Mouse (Mus musculus) midbrain, postnatal 0 days (tissue): Measurements from ENCODE around the gene Ppm1h. TPM values are rescaled to one million over a fixed set of nuclear protein-coding genes. Genes with fewer than 3 reads are reported as not detected.

Source experiments
- ATAC-seq: fragments of 200-750 bp; cut with Nextera tagmentation; 2 replicates; pipeline ENCODE4 v1.8.0; 2017; ENCODE audit warnings: moderate number of reproducible peaks, mild to moderate bottlenecking, moderate TSS enrichment, moderate library complexity; ENCODE audit not compliant: low FRiP score
- DNase-seq: peaks from one replicate; pipeline ENCODE4 v3.0.0-alpha.2; 2015; ENCODE audit warnings: low spot score
- H3K27ac ChIP-seq: fragments of 300-500 bp; sonication (generic); 2 replicates; pipeline ENCODE4 v1.5.1; 2014; ENCODE audit warnings: low read depth, mild to moderate bottlenecking, low read length, mixed read lengths
- H3K27me3 ChIP-seq: fragments of 300-500 bp; sonication (generic); 2 replicates; pipeline ENCODE4 v1.6.1; 2014; ENCODE audit warnings: low read length, control low read depth, mixed read lengths; ENCODE audit not compliant: insufficient read depth
- H3K36me3 ChIP-seq: fragments of 300-500 bp; sonication (generic); 2 replicates; pipeline ENCODE4 v1.6.1; 2014; ENCODE audit warnings: low read length, control low read depth, mixed read lengths; ENCODE audit not compliant: insufficient read depth
- H3K4me1 ChIP-seq: fragments of 300-500 bp; sonication (generic); 2 replicates; pipeline ENCODE4 v1.6.1; 2014; ENCODE audit warnings: mild to moderate bottlenecking, control low read depth, antibody characterized with exemption, low read length, mixed read lengths; ENCODE audit not compliant: insufficient read depth
- H3K4me2 ChIP-seq: fragments of 300-500 bp; sonication (generic); 2 replicates; pipeline ENCODE4 v1.6.1; 2014; ENCODE audit warnings: low read depth, mild to moderate bottlenecking, low read length, mixed read lengths; ENCODE audit not compliant: poor library complexity, severe bottlenecking
- H3K4me3 ChIP-seq: fragments of 300-500 bp; sonication (generic); 2 replicates; pipeline ENCODE4 v1.5.1; 2014; ENCODE audit warnings: low read depth, mild to moderate bottlenecking, low read length, moderate library complexity
- H3K9ac ChIP-seq: fragments of 300-500 bp; sonication (generic); replicated peaks from 2 replicates; pipeline ENCODE4 v1.6.1; 2014; ENCODE audit warnings: mild to moderate bottlenecking, low read length, moderate library complexity, mixed read lengths; ENCODE audit not compliant: poor library complexity, severe bottlenecking
- H3K9me3 ChIP-seq: fragments of 300-500 bp; sonication (generic); 2 replicates; pipeline ENCODE4 v1.6.1; 2016; ENCODE audit warnings: low read length, control low read depth
- CTCF ChIP-seq: IDR thresholded peaks from 2 replicates; pipeline ENCODE4 v1.5.1; 2016; ENCODE audit warnings: antibody characterized with exemption, mild to moderate bottlenecking
- WGBS: fragments of 180-500 bp; shearing (Covaris S2); extraction: QIAGEN DNeasy Blood & Tissue Kit; methylation state at CpG from one replicate; pipeline ENCODE4 v1.1.7; 2014; 5-methylcytosine and 5-hydroxymethylcytosine counted together
- polyA plus RNA-seq: library from polyadenylated mRNA; unstranded; fragments of >200 nt; fragmentation: Nextera tagmentation; extraction: Ambion mirVana; gene quantifications from 2 replicates; pipeline ENCODE4 v1.2.1, GENCODE M21; 2015
- total RNA-seq: library from RNA; depleted of rRNA; stranded (reverse); fragments of >200 nt; gene quantifications from 2 replicates; pipeline ENCODE4 v1.2.3, GENCODE M21; 2014

Ppm1h gene
- total and polyA plus RNA-seq, 2 experiments from 2014 or later = 28.0 to 42.8 TPM

GRCm38 (mm10) chr10:122742136-122742535 is 63.6 kb downstream of the Ppm1h start:
- 76% methylated on average over 2 of the region's 2 CpGs for WGBS
- Histone ChIP-seq H3K9me3 (no peaks in the 10 kb centered on the region), H3K9ac (no peak overlapping the region), H3K36me3 (no peaks in the 10 kb centered on the region), H3K27me3 (no peaks in the 10 kb centered on the region), H3K4me1 (peaks cover 11% of the 10 kb centered on the region), H3K4me3 (no peak overlapping the region), H3K27ac (no peak overlapping the region), H3K4me2 (no peak overlapping the region)
- DNase-seq (no peak), ATAC-seq (no peak)
- TF ChIP-seq CTCF = no peak

DNA sequence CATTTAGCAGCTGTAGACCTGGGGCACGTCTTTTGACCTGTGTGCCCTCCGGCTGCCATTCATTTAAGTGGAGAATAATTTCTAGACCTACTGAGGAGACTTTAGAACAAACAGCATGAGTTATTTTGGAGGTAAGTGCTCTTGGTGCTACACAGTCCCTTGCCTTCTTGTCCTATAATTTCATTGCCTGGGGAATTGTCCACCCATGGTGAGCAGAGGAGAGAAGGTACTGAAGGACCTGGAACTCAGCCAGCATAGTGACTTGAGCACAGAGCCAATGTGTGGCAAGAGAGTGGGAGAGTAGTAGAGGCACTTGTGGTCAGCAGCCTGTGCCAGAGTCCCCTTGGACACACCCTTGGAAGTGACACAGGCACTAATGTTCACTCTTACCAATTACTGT is 64.8 kb downstream of the Ppm1h start:
- Histone ChIP-seq H3K4me2 (no peak overlapping the region), H3K4me3 (no peak overlapping the region), H3K9ac (no peak overlapping the region), H3K36me3 (no peaks in the 10 kb centered on the region), H3K27me3 (no peaks in the 10 kb centered on the region), H3K9me3 (no peaks in the 10 kb centered on the region), H3K27ac (no peak overlapping the region), H3K4me1 (peaks cover 11% of the 10 kb centered on the region)
- DNase-seq = no peak
- TF ChIP-seq CTCF = no peak
- WGBS = 94% methylated on average over 2 of the region's 2 CpGs
- ATAC-seq = no peak

- no peak overlapping the region for H3K4me2 ChIP-seq
- H3K9me3 ChIP-seq = no peaks in the 10 kb centered on the region
- DNase-seq (no peak), ATAC-seq (no peak)
- no peak overlapping the region for H3K9ac ChIP-seq
- H3K4me3 ChIP-seq = no peak overlapping the region
- H3K4me1 ChIP-seq = peaks cover 11% of the 10 kb centered on the region
- no peaks in the 10 kb centered on the region for H3K36me3 ChIP-seq
- H3K27me3 ChIP-seq = no peaks in the 10 kb centered on the region
- no peak for TF ChIP-seq CTCF
- 98% methylated on average over 2 of the region's 2 CpGs for WGBS
- no peak overlapping the region for H3K27ac ChIP-seq
Observed at GRCm38 (mm10) chr10:122744970-122745369, 66.4 kb downstream of the Ppm1h start.

DNA sequence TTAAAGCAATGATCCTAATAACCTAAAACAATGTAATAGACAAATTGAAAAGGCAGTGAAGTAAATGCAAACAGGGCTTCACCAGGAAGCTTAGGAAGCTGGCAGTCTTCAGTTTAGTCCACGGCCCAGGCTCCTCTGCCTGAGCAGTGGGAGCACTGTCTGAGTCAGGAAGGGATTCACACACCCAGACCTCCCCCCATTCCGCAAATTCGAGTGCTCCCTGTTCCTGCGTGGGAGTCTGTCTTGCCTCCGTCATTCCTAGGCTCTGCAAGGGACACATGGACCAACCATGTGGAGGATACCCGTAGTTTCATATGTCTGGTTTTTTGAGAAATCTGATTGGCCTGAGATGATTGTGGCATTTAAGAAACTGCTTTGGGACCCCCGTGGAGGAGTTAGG is 67.6 kb downstream of the Ppm1h start:
- Histone ChIP-seq H3K4me2 (no peak overlapping the region), H3K4me1 (peaks cover 6% of the 10 kb centered on the region), H3K9ac (no peak overlapping the region), H3K36me3 (no peaks in the 10 kb centered on the region), H3K9me3 (no peaks in the 10 kb centered on the region), H3K27ac (no peak overlapping the region), H3K4me3 (no peak overlapping the region), H3K27me3 (no peaks in the 10 kb centered on the region)
- no peak for TF ChIP-seq CTCF
- ATAC-seq (no peak), DNase-seq (no peak)
- WGBS = 82% methylated on average over 7 of the region's 7 CpGs

- Histone ChIP-seq H3K9ac (no peak overlapping the region), H3K9me3 (no peaks in the 10 kb centered on the region), H3K4me3 (no peak overlapping the region), H3K36me3 (no peaks in the 10 kb centered on the region), H3K27me3 (no peaks in the 10 kb centered on the region), H3K27ac (no peak overlapping the region), H3K4me1 (no peaks in the 10 kb centered on the region), H3K4me2 (no peak overlapping the region)
- DNase-seq = no peak
- WGBS = 91% methylated on average over 11 of the region's 11 CpGs
- TF ChIP-seq CTCF = no peak
- no peak for ATAC-seq
Observed at GRCm38 (mm10) chr10:122747151-122747925, 68.8 kb downstream of the Ppm1h start.

DNA sequence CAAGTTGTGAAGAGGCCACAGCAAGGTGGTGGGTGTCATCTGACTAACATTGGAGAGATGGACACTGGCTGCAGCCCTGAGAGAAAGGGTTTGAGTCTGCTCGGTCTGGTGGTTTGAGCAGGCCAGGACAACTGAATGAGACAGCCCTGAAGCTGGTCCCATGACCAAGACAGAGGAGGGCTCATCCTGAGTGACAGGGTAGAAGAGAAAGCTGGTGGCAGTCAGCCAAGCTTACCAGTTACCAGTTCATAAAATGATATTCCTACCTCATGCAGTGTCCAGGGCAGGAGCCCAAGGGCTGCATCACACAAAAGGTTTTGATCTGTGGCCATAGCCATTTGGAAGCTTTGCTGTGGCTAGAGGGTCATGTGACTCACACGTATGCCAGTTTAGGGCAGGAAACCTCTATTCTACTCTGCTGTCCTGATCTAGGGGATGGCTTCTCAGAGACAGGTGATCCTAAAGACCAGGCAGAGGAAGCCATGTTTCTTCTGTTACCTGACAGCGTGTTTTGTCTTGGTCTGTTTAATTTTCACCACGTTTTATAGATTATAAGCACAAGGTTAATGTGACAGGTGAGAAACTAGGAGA is 69.9 kb downstream of the Ppm1h start:
- Histone ChIP-seq H3K4me1 (0 out of 2 replicates have a peak, but pooled peaks cover 2% of the 10 kb centered on the region), H3K27ac (no peak overlapping the region), H3K4me3 (no peak overlapping the region), H3K9me3 (no peaks in the 10 kb centered on the region), H3K27me3 (no peaks in the 10 kb centered on the region), H3K36me3 (no peaks in the 10 kb centered on the region), H3K4me2 (no peak overlapping the region), H3K9ac (no peak overlapping the region)
- DNase-seq (peak; percentile 87), ATAC-seq (peak; percentile 80; the same call in 1 of the 2 replicates)
- 80% methylated on average over 4 of the region's 4 CpGs for WGBS
- TF ChIP-seq CTCF = no peak
